Mouse (Mus musculus) spleen, adult 2 months (tissue): ENCODE measurements at regions not wholly inside any gene's neighbourhood (a gene's known extent, or its start where the extent isn't known, plus 50 kb on each side); places are given as distances from the start of the nearest gene placed in this dataset.
"Not testable (repeated sequence)": the region's sequence is repeated elsewhere in the genome, so short reads cannot be mapped to it uniquely, and the experiment has no call there.

Experiments
- DNase-seq, 2 experiments: peaks; one replicate each; pipeline versions ENCODE4 v3.0.0 to v3.0.0-alpha.2; 2012 to 2021; ENCODE audit warnings: low spot score in 2 of 2, low read depth in 1 of 2
- H3K27ac ChIP-seq: fragments of 200-500 bp; 2 replicates; pipeline ENCODE4 v1.5.1; 2012; ENCODE audit warnings: low read length, inconsistent platforms; ENCODE audit not compliant: insufficient read depth
- H3K27me3 ChIP-seq: fragments of 200-500 bp; 2 replicates; pipeline ENCODE4 v1.6.1; 2012; ENCODE audit warnings: mild to moderate bottlenecking, moderate library complexity, low read length, inconsistent platforms; ENCODE audit not compliant: control insufficient read depth, insufficient read depth
- H3K36me3 ChIP-seq: fragments of 200-500 bp; 2 replicates; pipeline ENCODE4 v1.6.1; 2012; ENCODE audit warnings: mild to moderate bottlenecking, low read length, inconsistent platforms; ENCODE audit not compliant: control insufficient read depth, insufficient read depth
- H3K4me1 ChIP-seq: fragments of 200-500 bp; 2 replicates; pipeline ENCODE4 v1.6.1; 2011; ENCODE audit warnings: inconsistent platforms; ENCODE audit not compliant: control insufficient read depth, insufficient read depth, insufficient read length
- H3K4me3 ChIP-seq: fragments of 200-500 bp; 2 replicates; pipeline ENCODE4 v1.5.1; 2011; ENCODE audit warnings: mild to moderate bottlenecking, inconsistent platforms; ENCODE audit not compliant: insufficient read depth, insufficient read length; ENCODE audit errors: extremely low read depth
- CTCF ChIP-seq: fragments of 200-500 bp; IDR thresholded peaks from 2 replicates; pipeline ENCODE4 v1.5.1; 2011; ENCODE audit warnings: mild to moderate bottlenecking, inconsistent platforms; ENCODE audit not compliant: insufficient read depth, insufficient read length, insufficient replicate concordance; ENCODE audit errors: extremely low read depth
- POLR2A ChIP-seq: fragments of 200-500 bp; IDR thresholded peaks from 2 replicates; pipeline ENCODE4 v1.6.1; 2011; ENCODE audit warnings: low read depth, low read length, inconsistent platforms
- WGBS: fragments of 180-500 bp; shearing (Covaris S2); methylation state at CpG from one replicate; pipeline ENCODE4 v1.1.7; 2018; 5-methylcytosine and 5-hydroxymethylcytosine counted together

- TF ChIP-seq POLR2A (no peak), CTCF (no peak)
- H3K27me3 ChIP-seq, result no peaks in the 10 kb centered on the region
- WGBS, result 84% methylated on average over 4 of the region's 4 CpGs
- DNase-seq, result no peak
- no peak overlapping the region for H3K27ac ChIP-seq
- no peak overlapping the region for H3K4me3 ChIP-seq
- no peaks in the 10 kb centered on the region for H3K4me1 ChIP-seq
- H3K36me3 ChIP-seq, result no peaks in the 10 kb centered on the region
These were observed 126.5 kb upstream of the Otx2 start for GRCm38 (mm10) chr14:48800100-48800449.

GRCm38 (mm10) chr14:48799442-48800099 lies 126.0 kb upstream of the Otx2 start:
- Histone ChIP-seq H3K27me3 (no peaks in the 10 kb centered on the region), H3K4me1 (no peaks in the 10 kb centered on the region), H3K27ac (no peak overlapping the region), H3K4me3 (no peak overlapping the region), H3K36me3 (no peaks in the 10 kb centered on the region)
- DNase-seq, result no peak
- WGBS, result 84% methylated on average over 10 of the region's 10 CpGs
- TF ChIP-seq CTCF (no peak), POLR2A (no peak)

- WGBS, result 82% methylated on average over 5 of the region's 5 CpGs
- no peaks in the 10 kb centered on the region for H3K27me3 ChIP-seq
- H3K27ac ChIP-seq, result no peak overlapping the region
- H3K36me3 ChIP-seq, result no peaks in the 10 kb centered on the region
- no peaks in the 10 kb centered on the region for H3K4me1 ChIP-seq
- no peak for TF ChIP-seq CTCF
- no peak for TF ChIP-seq POLR2A
- H3K4me3 ChIP-seq, result no peak overlapping the region
- no peak for DNase-seq
These were observed 117.9 kb upstream of the Otx2 start for GRCm38 (mm10) chr14:48791507-48791906.

GRCm38 (mm10) chr14:48779327-48779726 lies 105.7 kb upstream of the Otx2 start:
- no peak for DNase-seq
- no peak for TF ChIP-seq CTCF
- no peak for TF ChIP-seq POLR2A
- Histone ChIP-seq H3K36me3 (no peaks in the 10 kb centered on the region), H3K27ac (no peak overlapping the region), H3K27me3 (no peaks in the 10 kb centered on the region), H3K4me1 (no peaks in the 10 kb centered on the region), H3K4me3 (no peak overlapping the region)
- whole genome bisulfite sequencing, result 82% methylated on average over 1 of the region's 1 CpGs

- Histone ChIP-seq H3K27ac (no peak overlapping the region), H3K27me3 (no peaks in the 10 kb centered on the region), H3K4me3 (no peak overlapping the region), H3K36me3 (no peaks in the 10 kb centered on the region), H3K4me1 (no peaks in the 10 kb centered on the region)
- DNase-seq, result no peak
- no peak for TF ChIP-seq POLR2A
- 88% methylated on average over 9 of the region's 9 CpGs for WGBS
These were observed 97.2 kb upstream of the Otx2 start for GRCm38 (mm10) chr14:48770832-48771231.

- Histone ChIP-seq H3K27ac (no peak overlapping the region), H3K27me3 (no peaks in the 10 kb centered on the region), H3K4me3 (no peak overlapping the region), H3K36me3 (no peaks in the 10 kb centered on the region), H3K4me1 (no peaks in the 10 kb centered on the region)
- 89% methylated on average over 5 of the region's 5 CpGs for WGBS
- no peak for TF ChIP-seq POLR2A
- TF ChIP-seq CTCF, result no peak
- DNase-seq, result no peak
These were observed 89.1 kb upstream of the Otx2 start for GRCm38 (mm10) chr14:48762691-48763090.

- TF ChIP-seq POLR2A (no peak), CTCF (no peak)
- DNase-seq, result no peak
- H3K4me1 ChIP-seq, result no peaks in the 10 kb centered on the region
- 81% methylated on average over 7 of the region's 7 CpGs for WGBS
- no peak overlapping the region for H3K4me3 ChIP-seq
- no peaks in the 10 kb centered on the region for H3K36me3 ChIP-seq
- no peaks in the 10 kb centered on the region for H3K27me3 ChIP-seq
- H3K27ac ChIP-seq, result no peak overlapping the region
These were observed 87.5 kb upstream of the Otx2 start for GRCm38 (mm10) chr14:48761002-48761648.

GRCm38 (mm10) chr14:48755096-48755495 lies 81.5 kb upstream of the Otx2 start:
- not testable (repeated sequence) for H3K36me3 ChIP-seq, H3K27ac ChIP-seq, DNase-seq, H3K4me1 ChIP-seq, H3K27me3 ChIP-seq, H3K4me3 ChIP-seq
- 94% methylated on average over 5 of the region's 5 CpGs for WGBS
